Mouse (Mus musculus): Measurements from ENCODE around the gene Ldb3.

DNA sequence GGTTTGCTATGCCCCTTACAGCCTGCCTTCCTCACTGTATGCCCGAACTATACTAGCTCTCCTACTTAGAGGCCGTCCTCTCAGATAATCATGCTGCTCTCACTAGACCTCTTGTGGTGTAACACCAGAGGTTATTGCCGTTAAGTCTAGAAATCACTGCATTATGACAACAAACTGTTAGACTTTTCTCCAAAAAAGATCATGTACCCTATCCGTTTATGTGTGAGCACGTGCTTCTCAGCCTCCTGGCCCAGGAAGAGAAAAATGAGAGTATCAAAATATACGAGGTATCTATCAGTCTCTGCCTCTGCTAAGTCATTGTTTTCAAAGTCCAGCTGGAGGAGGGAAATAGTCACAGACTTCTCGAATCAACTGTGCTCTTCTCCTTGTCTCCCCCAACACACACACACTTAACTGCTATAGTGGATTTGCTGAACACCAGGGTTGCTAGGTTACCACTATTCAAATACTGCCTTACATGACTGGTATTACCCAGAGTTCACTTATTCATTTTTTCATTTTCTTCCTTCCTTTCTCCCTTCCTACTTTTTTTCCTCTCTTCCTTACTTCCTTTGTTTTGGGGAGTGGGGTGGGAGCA is 79.5 kb downstream of the Ldb3 start:
- TF ChIP-seq CTCF (IDR thresholded peaks at IDR 0.05; ENCODE audit: extremely low read depth, insufficient read depth, low read length), result no peak
- no peak for TF ChIP-seq POLR2A (IDR thresholded peaks at IDR 0.05; ENCODE audit: extremely low read depth, insufficient read depth, low read length)

Measured in cortical plate, adult 2 months (tissue).